Mouse (Mus musculus) neural tube, embryonic 12.5 days (tissue): ENCODE data around the gene Pidd1. TPM values are rescaled to one million over a fixed set of nuclear protein-coding genes. Genes with fewer than 3 reads are reported as not detected.
A peak's percentile ranks its signal among the peaks of the same experiment; 100 is the strongest.

Experiments used
- ATAC-seq: fragments of 200-750 bp; cut with Nextera tagmentation; 2 replicates; pipeline ENCODE4 v1.8.0; 2017; ENCODE audit warnings: low read depth, mild to moderate bottlenecking, moderate TSS enrichment, moderate library complexity; ENCODE audit not compliant: low FRiP score
- H3K27ac ChIP-seq: fragments of 300-500 bp; sonication (generic); 2 replicates; pipeline ENCODE4 v1.5.1; 2016
- H3K27me3 ChIP-seq: fragments of 300-500 bp; sonication (generic); replicated peaks from 2 replicates; pipeline ENCODE4 v1.6.1; 2016; ENCODE audit warnings: mild to moderate bottlenecking
- H3K36me3 ChIP-seq: fragments of 300-500 bp; sonication (generic); 2 replicates; pipeline ENCODE4 v1.6.1; 2016; ENCODE audit warnings: mild to moderate bottlenecking
- H3K4me1 ChIP-seq: fragments of 300-500 bp; sonication (generic); 2 replicates; pipeline ENCODE4 v1.6.1; 2016
- H3K4me2 ChIP-seq: fragments of 300-500 bp; sonication (generic); replicated peaks from 2 replicates; pipeline ENCODE4 v1.6.1; 2016; ENCODE audit warnings: mild to moderate bottlenecking
- H3K4me3 ChIP-seq: fragments of 300-500 bp; sonication (generic); 2 replicates; pipeline ENCODE4 v1.5.1; 2016
- H3K9ac ChIP-seq: fragments of 300-500 bp; sonication (generic); 2 replicates; pipeline ENCODE4 v1.6.1; 2016; ENCODE audit warnings: mild to moderate bottlenecking
- H3K9me3 ChIP-seq: fragments of 300-500 bp; sonication (generic); 2 replicates; pipeline ENCODE4 v1.6.1; 2016; ENCODE audit warnings: mild to moderate bottlenecking
- WGBS: fragments of 180-500 bp; shearing (Covaris S2); methylation state at CpG from one replicate; pipeline ENCODE4 v1.1.7; 2016; 5-methylcytosine and 5-hydroxymethylcytosine counted together
- polyA plus RNA-seq: library from polyadenylated mRNA; unstranded; fragments of >200 nt; fragmentation: Nextera tagmentation; extraction: Ambion mirVana; gene quantifications from 2 replicates; pipeline ENCODE4 v1.2.1, GENCODE M21; 2016

The Pidd1 gene
- polyA plus RNA-seq, 1 experiment from 2014 or later: 9.8 TPM

DNA sequence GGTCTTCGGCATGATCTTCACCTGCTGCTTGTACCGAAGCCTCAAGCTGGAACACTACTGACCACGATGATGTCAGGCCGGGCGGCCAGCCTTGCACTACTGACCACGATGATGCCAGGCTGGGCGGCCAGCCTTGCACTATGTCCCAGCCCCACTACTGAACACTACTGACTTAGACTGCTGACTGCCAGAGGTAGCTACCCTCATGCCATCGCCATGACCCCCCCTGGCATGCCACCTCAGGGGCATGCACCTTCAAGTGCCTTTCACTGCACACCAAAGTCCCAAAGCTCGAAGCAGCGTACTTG, 26.8 kb upstream of the Pidd1 start:
- no peak for ATAC-seq
- Histone ChIP-seq H3K9me3 (no peaks in the 10 kb centered on the region), H3K4me1 (peaks cover 41% of the 10 kb centered on the region), H3K27ac (no peak overlapping the region), H3K36me3 (peaks cover 37% of the 10 kb centered on the region), H3K27me3 (peaks cover 14% of the 10 kb centered on the region), H3K9ac (no peak overlapping the region), H3K4me2 (peak overlapping the region; percentile 76; the same call in 1 of the 2 replicates), H3K4me3 (no peak overlapping the region)
- WGBS: 94% methylated on average over 10 of the region's 10 CpGs

DNA sequence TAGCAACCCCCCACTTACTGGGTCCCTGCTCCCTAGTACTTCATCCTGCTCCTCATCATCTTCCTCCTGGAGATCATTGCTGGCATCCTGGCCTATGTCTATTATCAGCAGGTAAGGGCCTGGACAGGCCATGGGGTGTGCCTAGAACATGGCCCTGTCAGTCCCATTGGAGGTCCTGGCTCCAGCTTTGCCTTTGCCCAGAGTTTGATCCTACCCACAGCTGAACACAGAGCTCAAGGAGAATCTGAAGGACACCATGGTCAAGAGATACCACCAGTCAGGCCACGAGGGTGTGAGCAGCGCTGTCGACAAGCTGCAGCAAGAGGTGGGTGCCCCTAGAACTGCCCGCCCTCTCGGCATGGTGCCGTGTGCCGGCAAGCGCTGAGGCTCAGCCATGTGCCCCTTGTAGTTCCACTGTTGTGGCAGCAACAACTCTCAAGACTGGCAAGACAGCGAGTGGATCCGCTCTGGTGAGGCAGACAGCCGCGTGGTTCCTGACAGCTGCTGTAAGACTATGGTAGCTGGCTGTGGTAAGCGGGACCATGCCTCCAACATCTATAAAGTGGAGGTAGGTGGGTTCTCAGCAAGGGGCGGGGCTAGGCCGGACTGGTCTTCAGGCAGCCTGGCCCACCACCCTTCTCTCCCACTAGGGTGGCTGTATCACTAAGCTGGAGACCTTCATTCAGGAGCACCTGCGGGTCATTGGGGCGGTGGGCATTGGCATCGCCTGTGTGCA, 26.2 kb upstream of the Pidd1 start:
- Histone ChIP-seq H3K36me3 (peaks cover 37% of the 10 kb centered on the region), H3K9me3 (no peaks in the 10 kb centered on the region), H3K27me3 (peaks cover 18% of the 10 kb centered on the region), H3K4me3 (no peak overlapping the region), H3K4me1 (peaks cover 39% of the 10 kb centered on the region), H3K4me2 (peak overlapping the region; percentile 76), H3K9ac (0 out of 2 replicates have a peak overlapping the region, but pooled peaks have one; percentile 17), H3K27ac (no peak overlapping the region)
- no peak for ATAC-seq
- 92% methylated on average over 18 of the region's 18 CpGs for WGBS

DNA sequence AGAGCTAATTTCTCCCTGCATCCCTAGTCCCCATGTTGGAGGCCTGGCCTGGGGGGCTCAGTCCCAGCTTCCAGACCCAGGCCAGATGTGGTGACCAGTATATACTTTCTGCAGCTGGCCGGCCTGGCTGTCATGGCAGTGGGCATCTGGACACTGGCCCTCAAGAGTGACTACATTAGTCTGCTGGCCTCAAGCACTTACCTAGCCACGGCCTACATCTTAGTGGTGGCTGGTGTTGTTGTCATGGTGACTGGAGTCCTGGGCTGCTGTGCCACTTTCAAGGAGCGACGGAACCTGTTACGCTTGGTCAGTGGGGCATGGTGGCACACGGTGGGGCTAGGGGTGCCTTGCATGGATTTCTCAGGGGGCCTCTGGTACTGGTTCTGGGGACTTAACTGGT, 25.5 kb upstream of the Pidd1 start:
- peak overlapping the region; percentile 63 for H3K4me3 ChIP-seq
- H3K4me2 ChIP-seq: peak overlapping the region; percentile 76
- H3K36me3 ChIP-seq: peaks cover 37% of the 10 kb centered on the region
- 0 out of 2 replicates have a peak overlapping the region, but pooled peaks have one; percentile 88 for H3K27ac ChIP-seq
- peak overlapping the region; percentile 41 for H3K9ac ChIP-seq
- ATAC-seq: no peak
- 82% methylated on average over 6 of the region's 6 CpGs for WGBS
- no peaks in the 10 kb centered on the region for H3K9me3 ChIP-seq
- peaks cover 41% of the 10 kb centered on the region for H3K4me1 ChIP-seq
- H3K27me3 ChIP-seq: peaks cover 25% of the 10 kb centered on the region

DNA sequence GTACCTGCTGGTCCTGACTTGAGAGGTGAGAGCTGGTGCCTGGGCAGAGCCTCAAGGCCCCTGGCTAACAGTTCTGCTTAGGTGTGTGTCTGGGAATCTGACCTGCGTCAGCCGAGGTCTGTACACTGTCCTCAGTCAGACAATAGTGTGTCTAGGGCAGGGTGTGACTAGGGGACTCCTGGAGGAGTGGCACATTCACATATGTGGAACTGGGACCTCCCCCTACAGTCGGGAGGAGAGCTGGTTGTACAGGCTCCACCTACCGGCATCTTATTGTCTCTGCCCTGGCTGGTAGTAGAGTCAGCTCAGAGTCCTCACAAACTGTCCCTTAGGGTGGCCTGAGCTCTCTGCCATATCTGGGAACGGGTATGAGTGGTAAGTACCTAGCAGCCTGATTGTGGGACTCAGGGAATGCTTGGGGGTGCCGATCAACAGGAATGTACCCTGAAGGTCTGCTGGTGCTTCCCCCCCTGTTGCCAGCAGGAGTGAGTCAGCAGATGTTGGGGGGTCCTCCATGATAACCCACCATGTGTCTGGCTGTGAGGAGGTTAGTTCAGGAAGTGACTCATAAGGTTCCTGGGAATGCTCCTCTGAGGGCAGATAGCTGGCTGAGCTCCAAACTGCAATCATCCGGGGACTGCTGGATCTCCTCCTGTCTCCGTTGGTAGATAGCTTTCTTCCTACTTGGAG, 24.8 kb upstream of the Pidd1 start:
- Histone ChIP-seq H3K9me3 (no peaks in the 10 kb centered on the region), H3K4me1 (peaks cover 34% of the 10 kb centered on the region), H3K27me3 (peaks cover 32% of the 10 kb centered on the region), H3K4me3 (peak overlapping the region; percentile 63), H3K9ac (peak overlapping the region; percentile 77), H3K36me3 (peaks cover 37% of the 10 kb centered on the region), H3K4me2 (peak overlapping the region; percentile 76), H3K27ac (peak overlapping the region; percentile 88)
- ATAC-seq: peak; percentile 82
- WGBS: 24% methylated on average over 8 of the region's 8 CpGs

DNA sequence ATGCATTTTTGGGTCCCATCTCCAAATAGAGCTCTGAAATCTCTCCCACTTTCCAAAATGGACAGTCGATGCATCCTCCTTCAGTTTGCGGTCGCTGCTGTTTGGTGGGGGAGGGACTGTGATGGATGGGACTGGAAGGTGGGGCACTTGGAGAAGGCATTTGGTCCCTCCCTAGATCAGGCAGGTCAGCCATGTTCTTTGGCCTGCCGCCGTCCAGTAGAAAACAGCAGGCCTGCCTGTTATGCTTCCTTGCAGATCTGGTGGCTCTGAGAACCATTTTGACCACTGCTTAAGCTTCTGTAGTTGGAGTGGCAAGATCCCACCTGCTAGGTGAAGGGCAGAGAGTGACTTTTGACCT, 24.3 kb upstream of the Pidd1 start:
- Histone ChIP-seq H3K9me3 (no peaks in the 10 kb centered on the region), H3K4me1 (peaks cover 29% of the 10 kb centered on the region), H3K36me3 (peaks cover 37% of the 10 kb centered on the region), H3K9ac (peak overlapping the region; percentile 77), H3K27me3 (peaks cover 38% of the 10 kb centered on the region), H3K4me2 (peak overlapping the region; percentile 76), H3K4me3 (peak overlapping the region; percentile 63), H3K27ac (peak overlapping the region; percentile 88)
- WGBS: 15% methylated on average over 5 of the region's 5 CpGs
- ATAC-seq: peak; percentile 26; the same call in 1 of the 2 replicates

DNA sequence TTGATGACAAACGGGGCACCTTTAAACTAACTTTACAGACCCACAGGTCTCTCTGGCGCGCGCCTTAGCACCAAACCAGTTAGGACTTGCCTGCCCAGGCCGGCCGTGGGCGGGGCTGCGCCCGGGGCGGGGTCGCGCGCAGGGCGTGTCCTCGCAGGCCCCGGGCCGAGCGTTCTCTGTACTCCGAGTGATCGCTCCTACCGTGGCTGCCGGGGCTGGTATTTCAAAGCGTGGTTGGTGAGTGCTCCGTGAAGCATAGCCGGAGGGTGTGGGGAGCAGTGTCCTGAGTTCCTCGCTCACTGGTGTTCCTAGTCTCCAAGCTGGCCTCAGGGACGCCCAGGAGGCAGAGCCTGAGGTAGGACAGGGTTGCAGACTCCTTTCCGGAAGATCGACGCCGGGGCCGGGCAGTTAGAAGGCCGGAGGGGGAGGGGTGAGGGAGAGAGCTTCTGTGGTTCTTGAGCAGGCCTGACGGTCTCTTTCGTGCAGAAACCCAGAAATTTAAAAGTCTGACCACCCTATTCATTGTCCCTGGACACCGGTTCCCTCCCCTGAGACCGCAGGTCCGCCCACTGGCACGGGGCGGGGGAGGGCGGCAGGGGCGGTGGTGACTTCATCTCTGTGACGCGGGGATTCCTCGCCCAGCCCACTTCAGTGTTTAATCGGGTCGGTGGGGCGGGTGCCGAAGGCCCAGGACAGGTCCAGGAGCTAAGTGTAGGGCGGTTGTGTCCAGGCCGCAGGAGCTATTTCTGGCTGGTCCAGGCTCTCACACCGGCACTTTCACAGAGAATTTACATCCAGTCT, 23.6 kb upstream of the Pidd1 start, which contains the start of gene Cd151:
Cd151 (plus strand) TSS at position 163 of the 801 bp plus-strand sequence.
- peak; percentile 63 for ATAC-seq

DNA sequence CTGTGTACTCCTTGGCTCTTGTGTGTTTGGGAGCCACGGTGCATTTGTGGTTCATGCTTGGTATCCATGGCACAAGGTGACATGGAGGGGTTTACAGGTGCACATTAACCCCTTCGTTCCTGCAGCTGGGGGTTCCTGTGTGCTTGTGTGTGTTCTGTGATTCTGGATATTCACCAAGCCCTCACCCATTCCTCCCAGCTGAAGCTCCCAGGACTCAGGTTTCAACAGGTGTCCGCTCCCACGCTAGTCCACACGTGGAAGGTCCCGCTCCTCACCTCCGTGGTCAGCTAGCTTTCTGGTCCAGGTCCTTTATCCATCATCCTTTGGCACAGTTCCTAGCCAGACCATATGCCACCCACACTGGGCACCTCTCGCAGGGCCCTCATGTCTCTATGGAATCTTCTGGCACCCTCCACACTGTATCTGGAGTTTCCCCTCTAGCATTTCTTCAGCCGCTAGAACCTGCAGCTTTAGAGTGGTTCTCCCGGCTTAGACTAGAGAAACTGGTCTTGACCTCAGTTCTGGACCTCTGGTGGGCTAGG, 22.9 kb upstream of the Pidd1 start:
- 60% methylated on average over 10 of the region's 10 CpGs for WGBS
- Histone ChIP-seq H3K4me1 (peaks cover 34% of the 10 kb centered on the region), H3K27ac (no peak overlapping the region), H3K9ac (0 out of 2 replicates have a peak overlapping the region, but pooled peaks have one; percentile 77), H3K27me3 (peaks cover 52% of the 10 kb centered on the region), H3K36me3 (peaks cover 25% of the 10 kb centered on the region), H3K9me3 (no peaks in the 10 kb centered on the region), H3K4me2 (peak overlapping the region; percentile 76), H3K4me3 (peak overlapping the region; percentile 63; the same call in 1 of the 2 replicates)
- ATAC-seq: no peak

More for the DNA sequence above, 23.6 kb upstream of the Pidd1 start, which contains the start of gene Cd151:
- H3K9ac ChIP-seq: peak within 1 kb of the TSS; percentile 77
- WGBS: under 1% methylated on average over 52 of the region's 52 CpGs
- peak within 1 kb of the TSS; percentile 63 for H3K4me3 ChIP-seq
- H3K36me3 ChIP-seq: peaks cover 31% of the 10 kb centered on the region
- peak within 1 kb of the TSS; percentile 88 for H3K27ac ChIP-seq
- H3K4me1 ChIP-seq: peaks cover 29% of the 10 kb centered on the region
- H3K4me2 ChIP-seq: peak within 1 kb of the TSS; percentile 76
- H3K9me3 ChIP-seq: no peaks in the 10 kb centered on the region
- peaks cover 45% of the 10 kb centered on the region for H3K27me3 ChIP-seq

DNA sequence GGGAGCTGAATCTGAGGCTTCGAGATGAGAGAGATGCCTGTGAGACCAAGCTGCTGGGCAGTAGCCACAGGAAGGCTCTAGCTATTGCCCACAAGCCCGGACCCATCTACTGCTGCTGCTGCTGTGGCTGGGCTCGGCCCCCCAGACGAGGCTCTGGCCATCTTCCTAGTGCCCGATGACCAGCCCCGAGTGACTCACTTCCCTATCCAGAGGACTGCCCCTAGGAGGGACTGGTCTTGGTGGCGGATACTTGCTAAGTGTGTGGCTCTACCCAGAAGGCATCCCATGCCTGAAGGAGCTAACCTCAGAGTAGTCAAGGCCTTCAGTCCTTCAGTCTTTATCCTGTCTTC, 22.2 kb upstream of the Pidd1 start:
- Histone ChIP-seq H3K27ac (no peak overlapping the region), H3K4me2 (no peak overlapping the region), H3K4me1 (peaks cover 37% of the 10 kb centered on the region), H3K9ac (no peak overlapping the region), H3K9me3 (no peaks in the 10 kb centered on the region), H3K27me3 (peaks cover 59% of the 10 kb centered on the region), H3K4me3 (no peak overlapping the region), H3K36me3 (peaks cover 19% of the 10 kb centered on the region)
- no peak for ATAC-seq
- WGBS: 70% methylated on average over 7 of the region's 7 CpGs

DNA sequence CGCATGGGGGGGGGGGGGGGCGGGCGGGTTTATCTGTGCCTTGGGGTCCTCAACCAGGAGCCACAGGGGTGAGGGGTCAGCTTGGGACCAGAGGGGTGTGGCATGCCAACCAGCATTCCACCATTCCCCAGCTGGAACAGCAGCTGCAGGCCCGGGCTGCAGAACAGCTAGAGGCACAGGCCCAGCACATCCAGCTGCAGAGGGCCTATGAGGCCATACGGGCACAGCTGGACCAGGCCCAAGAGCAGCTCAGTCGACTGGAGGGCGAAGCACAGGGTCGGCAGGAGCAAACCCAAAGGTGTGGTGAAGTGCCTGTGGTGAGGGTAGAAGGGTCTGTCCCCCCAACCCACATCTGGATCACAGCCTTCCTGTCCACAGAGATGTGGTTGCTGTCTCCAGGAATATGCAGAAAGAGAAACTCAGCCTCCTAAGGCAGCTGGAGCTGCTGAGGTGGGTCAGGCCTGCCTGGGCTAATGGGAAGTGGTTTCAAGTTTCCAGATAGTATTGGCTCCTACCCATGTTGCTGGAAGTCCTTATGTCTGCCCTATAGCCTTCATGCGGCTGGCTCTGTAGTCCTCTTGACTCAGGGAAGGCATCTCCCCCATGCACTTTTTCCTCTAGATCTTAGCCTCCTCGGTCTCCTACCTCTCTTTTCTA, 21.7 kb upstream of the Pidd1 start:
- peaks cover 14% of the 10 kb centered on the region for H3K36me3 ChIP-seq
- 47% methylated on average over 7 of the region's 10 CpGs for WGBS
- ATAC-seq: no peak
- peak overlapping the region; percentile 38 for H3K4me2 ChIP-seq
- peaks cover 64% of the 10 kb centered on the region for H3K27me3 ChIP-seq
- H3K27ac ChIP-seq: no peak overlapping the region
- peaks cover 37% of the 10 kb centered on the region for H3K4me1 ChIP-seq
- peak overlapping the region; percentile 29; the same call in 1 of the 2 replicates for H3K9ac ChIP-seq
- no peak overlapping the region for H3K4me3 ChIP-seq
- no peaks in the 10 kb centered on the region for H3K9me3 ChIP-seq

DNA sequence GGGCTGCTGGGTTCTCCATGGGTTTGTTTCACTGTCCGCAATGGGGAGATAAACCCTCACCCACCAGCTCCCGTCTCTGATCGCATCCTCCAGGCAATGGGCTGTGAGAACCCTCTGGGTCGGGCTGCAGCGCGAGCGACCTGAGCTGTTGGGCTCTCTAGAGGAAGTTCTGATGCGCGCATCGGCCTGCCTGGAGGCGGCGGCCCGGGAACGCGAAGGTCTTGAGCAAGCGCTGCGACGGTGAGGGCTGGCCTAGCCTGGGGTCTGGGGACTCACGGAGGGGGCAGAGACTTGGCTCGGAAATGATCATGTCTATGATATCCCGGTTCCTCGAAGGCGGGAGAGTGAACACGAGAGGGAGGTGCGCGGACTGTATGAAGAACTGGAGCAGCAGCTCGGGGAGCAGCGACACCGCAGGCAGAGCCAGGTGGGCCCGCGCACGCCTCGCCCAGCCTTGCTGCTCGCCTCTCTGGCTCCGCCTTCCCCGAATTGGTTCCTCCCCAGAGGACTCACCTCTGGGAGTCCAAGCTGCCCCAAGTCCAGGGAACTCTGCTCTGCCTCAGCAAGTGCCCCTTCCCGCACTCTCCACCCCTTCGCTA, 20.9 kb upstream of the Pidd1 start:
- Histone ChIP-seq H3K9ac (peak overlapping the region; percentile 29; the same call in 1 of the 2 replicates), H3K36me3 (peaks cover 8% of the 10 kb centered on the region), H3K27me3 (peaks cover 72% of the 10 kb centered on the region), H3K27ac (no peak overlapping the region), H3K9me3 (no peaks in the 10 kb centered on the region), H3K4me2 (peak overlapping the region; percentile 38), H3K4me3 (0 out of 2 replicates have a peak overlapping the region, but pooled peaks have one; percentile 1), H3K4me1 (peaks cover 32% of the 10 kb centered on the region)
- WGBS: 2% methylated on average over 38 of the region's 38 CpGs
- ATAC-seq: no peak
